Mouse (Mus musculus) ES-Bruce4 (cell line): ENCODE data around the gene Rarg. TPM values are rescaled to one million over a fixed set of nuclear protein-coding genes. Genes with fewer than 3 reads are reported as not detected.

Source experiments
- H3K27ac ChIP-seq: 2 replicates; pipeline ENCODE4 v1.5.1; 2012; ENCODE audit warnings: low read length, inconsistent platforms; ENCODE audit not compliant: insufficient read depth
- H3K27me3 ChIP-seq: 2 replicates; pipeline ENCODE4 v1.6.1; 2012; ENCODE audit warnings: mild to moderate bottlenecking, low read length, inconsistent platforms; ENCODE audit not compliant: control insufficient read depth, poor library complexity, insufficient read depth, severe bottlenecking
- H3K36me3 ChIP-seq: 2 replicates; pipeline ENCODE4 v1.6.1; 2012; ENCODE audit warnings: inconsistent platforms, mild to moderate bottlenecking, low read length, moderate library complexity; ENCODE audit not compliant: control insufficient read depth, poor library complexity, insufficient read depth, severe bottlenecking
- H3K4me1 ChIP-seq: one replicate; pipeline ENCODE4 v1.8.1; 2011; ENCODE audit warnings: low read length; ENCODE audit not compliant: control insufficient read depth, insufficient read depth
- H3K4me3 ChIP-seq: 2 replicates; pipeline ENCODE4 v1.5.1; 2011; ENCODE audit warnings: low read depth, mild to moderate bottlenecking, low read length
- H3K9ac ChIP-seq: 2 replicates; pipeline ENCODE4 v1.6.1; 2012; ENCODE audit warnings: low read depth, mild to moderate bottlenecking, inconsistent platforms; ENCODE audit not compliant: poor library complexity, severe bottlenecking
- H3K9me3 ChIP-seq: replicated peaks from 2 replicates; pipeline ENCODE4 v1.6.1; 2012; ENCODE audit warnings: mild to moderate bottlenecking, low read length, inconsistent platforms; ENCODE audit not compliant: control insufficient read depth, poor library complexity, insufficient read depth, severe bottlenecking
- CTCF ChIP-seq: IDR thresholded peaks from one replicate; pipeline ENCODE4 v1.8.1; 2011; ENCODE audit warnings: low read depth, low read length
- EP300 ChIP-seq: IDR thresholded peaks from 2 replicates; pipeline ENCODE4 v1.6.1; 2011; ENCODE audit warnings: low read depth, low read length; ENCODE audit not compliant: insufficient read depth
- POLR2A ChIP-seq: IDR thresholded peaks from one replicate; pipeline ENCODE4 v1.8.1; 2011; ENCODE audit warnings: low read length; ENCODE audit not compliant: insufficient read depth
- polyA plus RNA-seq: library from polyadenylated mRNA; stranded (reverse); fragments of >200 nt; gene quantifications from 2 replicates; pipeline ENCODE4 v1.2.4, GENCODE M21; 2011; ENCODE audit warnings: low read depth; ENCODE audit not compliant: missing spikeins, insufficient read depth, insufficient read length

The Rarg gene
- polyA plus RNA-seq, 1 experiment: 42.7 TPM

DNA sequence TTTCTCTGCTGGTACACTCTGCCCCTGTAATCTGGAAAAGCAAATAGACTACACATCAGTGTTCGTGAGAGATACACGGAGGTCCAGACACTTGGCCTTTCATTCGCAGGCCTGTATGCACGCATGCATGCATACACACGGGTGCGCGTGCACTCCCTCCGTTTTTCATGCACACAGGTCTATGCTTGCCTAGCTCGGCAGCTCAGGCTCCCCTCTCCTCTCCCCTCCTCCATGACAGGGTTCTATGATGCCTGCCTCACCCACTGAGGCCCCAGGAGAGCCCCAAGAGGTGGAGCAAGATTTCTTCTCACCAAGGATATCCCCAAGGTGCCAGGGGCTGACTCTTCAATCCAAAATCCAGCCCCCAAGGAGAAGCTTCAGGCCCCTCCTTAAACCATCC lies 7.3 kb downstream of the Rarg start:
- no peaks in the 10 kb centered on the region for H3K36me3 ChIP-seq
- H3K27ac ChIP-seq: peak overlapping the region; percentile 90
- TF ChIP-seq CTCF: no peak
- TF ChIP-seq EP300: 0 out of 2 replicates have a peak, but pooled peaks have one; percentile 2
- H3K4me1 ChIP-seq: peaks cover 16% of the 10 kb centered on the region
- no peaks in the 10 kb centered on the region for H3K27me3 ChIP-seq
- peak overlapping the region; percentile 57 for H3K4me3 ChIP-seq
- peak overlapping the region; percentile 84 for H3K9ac ChIP-seq
- H3K9me3 ChIP-seq: no peaks in the 10 kb centered on the region

GRCm38 (mm10) chr15:102249251-102249691 lies 8.0 kb downstream of the Rarg start:
- Histone ChIP-seq H3K9ac (peak overlapping the region; percentile 84), H3K9me3 (no peaks in the 10 kb centered on the region), H3K27me3 (no peaks in the 10 kb centered on the region), H3K27ac (peak overlapping the region; percentile 90), H3K4me1 (peaks cover 16% of the 10 kb centered on the region), H3K4me3 (peak overlapping the region; percentile 57), H3K36me3 (no peaks in the 10 kb centered on the region)
- TF ChIP-seq EP300: peak; percentile 73
- no peak for TF ChIP-seq CTCF
- TF ChIP-seq POLR2A: no peak

GRCm38 (mm10) chr15:102248812-102249191 lies 8.5 kb downstream of the Rarg start:
- H3K27me3 ChIP-seq: no peaks in the 10 kb centered on the region
- peak overlapping the region; percentile 16 for H3K4me3 ChIP-seq
- peak overlapping the region; percentile 84 for H3K9ac ChIP-seq
- no peaks in the 10 kb centered on the region for H3K36me3 ChIP-seq
- peak overlapping the region; percentile 90 for H3K27ac ChIP-seq
- TF ChIP-seq EP300: 0 out of 2 replicates have a peak, but pooled peaks have one; percentile 38
- no peak for TF ChIP-seq CTCF
- H3K4me1 ChIP-seq: peaks cover 16% of the 10 kb centered on the region
- no peaks in the 10 kb centered on the region for H3K9me3 ChIP-seq

- Histone ChIP-seq H3K27ac (peak overlapping the region; percentile 90), H3K36me3 (no peaks in the 10 kb centered on the region), H3K27me3 (no peaks in the 10 kb centered on the region), H3K9me3 (no peaks in the 10 kb centered on the region), H3K4me1 (peaks cover 16% of the 10 kb centered on the region), H3K9ac (peak overlapping the region; percentile 84), H3K4me3 (peak overlapping the region; percentile 72)
- TF ChIP-seq CTCF (no peak), POLR2A (no peak), EP300 (no peak)
Measured at GRCm38 (mm10) chr15:102248131-102248811, 9.0 kb downstream of the Rarg start.

DNA sequence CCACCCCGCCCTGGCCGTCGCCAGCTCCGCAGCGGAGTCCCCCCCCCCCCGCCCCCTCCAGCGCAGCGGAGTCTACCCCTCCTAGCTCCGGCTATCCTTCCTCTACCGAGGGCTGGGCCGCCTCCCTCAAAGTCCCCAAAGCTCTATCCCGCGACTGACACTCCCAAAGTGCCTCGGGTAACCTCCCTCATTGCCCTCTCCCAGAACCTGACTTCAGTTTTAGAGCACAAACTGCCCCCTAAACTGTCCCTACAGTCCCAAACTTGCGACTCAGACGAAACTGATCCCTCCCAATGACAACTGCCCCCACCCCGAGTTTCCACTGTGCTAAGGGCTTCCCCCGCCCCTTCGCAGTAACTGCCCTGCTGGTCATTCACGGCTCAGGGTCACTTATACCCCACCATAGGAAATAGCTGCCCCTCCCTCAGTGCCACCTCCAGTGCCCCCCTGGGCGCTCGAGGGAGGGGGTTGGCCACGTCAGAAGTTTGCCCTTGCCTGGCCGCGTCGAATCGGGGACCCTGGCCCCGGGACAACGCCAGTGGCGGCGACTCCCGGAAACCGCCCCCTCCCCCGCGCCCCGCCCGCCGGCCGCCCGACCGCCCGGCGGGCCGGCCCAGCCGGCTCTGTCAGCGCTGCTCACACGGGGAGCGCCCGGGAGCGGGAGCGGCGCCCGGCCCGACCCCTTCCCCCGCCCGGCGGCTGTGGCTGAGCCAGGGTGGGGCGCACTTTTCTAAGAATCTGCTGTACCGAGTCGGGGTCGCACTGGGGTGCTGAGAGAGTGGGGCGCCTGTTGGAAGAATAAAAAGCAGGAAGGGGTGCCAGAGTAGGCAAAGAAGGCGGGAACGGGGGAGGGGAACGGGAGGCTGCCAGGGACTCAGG lies 9.8 kb downstream of the Rarg start:
- 0 out of 2 replicates have a peak, but pooled peaks have one; percentile 14 for TF ChIP-seq EP300
- TF ChIP-seq CTCF: no peak
- H3K36me3 ChIP-seq: no peaks in the 10 kb centered on the region
- peak overlapping the region; percentile 83 for H3K4me3 ChIP-seq
- peak overlapping the region; percentile 84 for H3K9ac ChIP-seq
- peak overlapping the region; percentile 95 for H3K27ac ChIP-seq
- H3K9me3 ChIP-seq: no peaks in the 10 kb centered on the region
- H3K27me3 ChIP-seq: no peaks in the 10 kb centered on the region
- H3K4me1 ChIP-seq: peaks cover 13% of the 10 kb centered on the region

GRCm38 (mm10) chr15:102246866-102247251 lies 10.5 kb downstream of the Rarg start:
- Histone ChIP-seq H3K4me3 (peak overlapping the region; percentile 83), H3K27me3 (no peaks in the 10 kb centered on the region), H3K27ac (peak overlapping the region; percentile 87), H3K9me3 (no peaks in the 10 kb centered on the region), H3K9ac (peak overlapping the region; percentile 84; the same call in 1 of the 2 replicates), H3K36me3 (no peaks in the 10 kb centered on the region), H3K4me1 (peaks cover 11% of the 10 kb centered on the region)
- TF ChIP-seq EP300 (peak; percentile 79), CTCF (no peak), POLR2A (no peak)
